Mouse (Mus musculus) monocyte, adult 5-6 weeks (primary cell): Measurements from ENCODE around the gene Dhrs4. TPM values are rescaled to one million over a fixed set of nuclear protein-coding genes. Genes with fewer than 3 reads are reported as not detected.

Experiments used
- ATAC-seq: fragments of 153-309, 156-312 bp; replicated peaks from 2 replicates; pipeline ENCODE4 v1.8.0; 2017; ENCODE audit warnings: mild to moderate bottlenecking; ENCODE audit not compliant: low TSS enrichment, insufficient number of reproducible peaks, severe bottlenecking, poor library complexity, low FRiP score
- total RNA-seq: library from RNA; stranded (forward); fragments of 200-1000, 200-491, 200-594 nt; gene quantifications from 3 replicates; pipeline ENCODE4 v1.2.3, GENCODE M21; 2017

The Dhrs4 gene
- total RNA-seq, 1 experiment from 2014 or later: 63.6 TPM

DNA sequence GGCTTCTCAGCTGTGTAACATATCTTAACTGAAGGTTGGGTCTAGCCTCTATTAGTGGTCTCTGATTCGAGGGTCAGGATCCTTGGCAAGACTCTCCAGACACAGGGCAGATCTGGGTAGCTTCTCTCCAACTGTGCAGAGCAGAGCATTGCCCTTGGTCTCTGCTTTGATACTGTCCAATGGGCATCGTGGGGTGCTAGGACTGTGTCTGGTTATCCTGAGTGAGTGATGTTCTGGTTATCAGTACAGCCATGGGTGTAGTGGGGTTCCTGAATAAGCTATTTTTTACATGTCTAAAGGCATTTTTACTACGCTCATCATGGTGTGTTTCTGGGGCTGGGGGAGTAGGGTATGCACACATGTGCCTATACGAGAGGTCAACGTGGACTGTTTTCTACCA, 729 bp upstream of the Dhrs4 start:
- ATAC-seq: no peak

DNA sequence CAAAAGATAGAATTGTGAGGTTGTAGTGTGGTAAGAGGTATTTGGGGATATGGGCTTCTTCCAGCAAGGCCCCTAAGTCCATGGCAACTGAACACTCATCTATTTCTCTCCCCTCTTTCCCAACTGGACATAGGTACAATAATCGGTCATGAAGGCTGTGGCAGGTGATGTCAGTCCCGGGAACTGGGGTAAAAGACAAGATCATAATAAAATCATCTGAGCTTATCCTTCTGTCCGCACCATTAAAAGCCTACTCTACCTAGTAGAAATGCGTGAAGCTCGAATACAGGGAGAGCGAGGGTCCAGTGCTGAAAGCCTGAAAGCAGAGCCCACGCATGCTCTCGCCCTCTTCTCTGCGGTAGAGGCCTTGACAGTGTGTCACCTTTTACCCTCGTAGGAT, 1.1 kb downstream of the Dhrs4 start:
- no peak for ATAC-seq

DNA sequence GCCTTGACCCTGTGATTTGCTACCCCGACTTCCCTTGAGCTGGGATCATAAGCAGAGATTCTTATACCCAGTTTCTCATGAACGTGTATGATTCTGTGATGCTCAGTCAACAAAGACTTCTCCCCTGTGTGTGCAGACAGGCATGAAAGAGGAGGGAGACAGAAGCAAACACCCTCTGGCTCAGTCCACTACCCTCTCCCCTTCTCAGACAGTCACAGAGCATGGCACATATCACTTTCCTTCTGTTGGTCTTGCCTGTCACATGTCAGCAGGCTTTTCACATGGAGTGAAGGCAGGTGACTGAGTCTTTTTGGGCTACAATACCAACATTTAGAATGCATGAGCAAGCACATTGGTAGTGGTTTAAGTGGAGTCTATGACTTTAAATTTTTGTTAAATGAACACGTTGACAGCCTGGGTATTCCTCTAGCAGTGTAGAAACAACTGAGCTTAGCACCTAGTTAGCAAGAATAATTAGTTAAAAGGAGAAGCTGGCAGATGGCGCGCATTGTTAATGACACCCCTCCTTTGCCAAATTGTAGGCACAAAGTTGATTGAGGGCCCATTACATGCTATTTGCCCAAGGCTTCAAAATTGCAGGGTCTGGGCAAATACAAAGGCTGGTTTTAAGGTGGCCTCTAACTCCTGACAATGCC, 6.0 kb downstream of the Dhrs4 start:
- ATAC-seq: no peak

DNA sequence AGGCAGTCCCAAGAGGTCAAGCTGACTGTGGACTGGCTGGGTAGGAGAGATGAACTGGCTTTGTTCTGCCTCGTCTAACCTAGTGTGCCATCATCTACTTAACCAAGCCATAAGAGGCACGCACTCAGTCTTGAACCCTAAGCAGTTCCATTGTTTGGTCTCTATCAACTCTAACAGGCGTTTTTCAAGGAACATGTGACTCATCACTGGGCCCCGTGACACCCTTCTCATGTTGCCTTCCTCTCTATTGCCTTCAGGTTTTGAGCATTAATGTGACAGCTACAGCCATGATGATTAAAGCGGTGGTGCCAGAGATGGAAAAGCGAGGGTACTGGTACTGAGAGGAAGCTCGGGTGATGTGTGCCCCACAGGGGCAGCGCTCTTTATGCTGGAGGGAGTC, 8.3 kb downstream of the Dhrs4 start:
- ATAC-seq: no peak

DNA sequence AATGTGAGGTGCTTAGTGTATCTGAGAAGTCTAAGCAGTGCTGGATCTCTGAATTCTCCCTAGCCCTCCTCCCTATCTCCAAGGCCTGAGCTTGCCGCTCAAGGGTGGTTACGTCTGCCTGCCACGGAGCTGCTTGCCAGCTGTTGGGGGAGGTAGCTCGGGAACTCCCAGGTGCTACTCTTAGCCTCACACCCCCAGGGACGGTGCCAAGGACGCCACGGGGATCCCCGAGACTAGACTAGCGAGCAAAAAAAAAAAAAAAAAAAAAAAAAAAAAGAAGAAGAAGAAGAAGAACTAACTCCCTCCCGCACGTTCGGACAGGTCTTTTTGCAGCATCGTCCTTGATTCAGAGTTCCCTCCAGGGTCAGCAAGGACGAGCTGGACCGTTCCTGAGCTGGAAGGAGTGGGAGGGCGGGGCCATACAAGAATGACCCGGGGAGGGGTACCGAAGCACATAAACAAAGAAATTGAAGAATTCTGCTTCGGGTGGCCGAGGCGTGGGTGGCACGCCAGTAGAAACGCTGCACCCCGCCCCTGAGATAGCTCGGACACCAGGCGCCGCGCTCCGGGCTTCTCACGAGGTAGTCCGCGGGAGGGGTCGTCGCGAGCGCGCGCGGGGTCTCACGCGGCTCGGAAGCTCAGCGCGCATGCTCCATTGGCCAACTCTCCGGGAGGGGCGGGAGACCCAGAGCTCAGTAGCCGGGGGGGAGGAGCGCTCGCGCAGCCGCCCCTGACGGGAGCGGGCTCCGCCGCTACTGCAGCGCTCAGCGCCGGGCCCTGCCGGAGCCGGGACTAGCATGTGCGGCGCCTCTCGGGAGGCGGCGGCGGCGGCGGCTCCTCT, 12.0 kb downstream of the Dhrs4 start, which contains the start of gene Carmil3:
Gene Carmil3, plus strand, starts transcription at position 291 of the 841 bp plus-strand sequence.
- ATAC-seq: no peak

DNA sequence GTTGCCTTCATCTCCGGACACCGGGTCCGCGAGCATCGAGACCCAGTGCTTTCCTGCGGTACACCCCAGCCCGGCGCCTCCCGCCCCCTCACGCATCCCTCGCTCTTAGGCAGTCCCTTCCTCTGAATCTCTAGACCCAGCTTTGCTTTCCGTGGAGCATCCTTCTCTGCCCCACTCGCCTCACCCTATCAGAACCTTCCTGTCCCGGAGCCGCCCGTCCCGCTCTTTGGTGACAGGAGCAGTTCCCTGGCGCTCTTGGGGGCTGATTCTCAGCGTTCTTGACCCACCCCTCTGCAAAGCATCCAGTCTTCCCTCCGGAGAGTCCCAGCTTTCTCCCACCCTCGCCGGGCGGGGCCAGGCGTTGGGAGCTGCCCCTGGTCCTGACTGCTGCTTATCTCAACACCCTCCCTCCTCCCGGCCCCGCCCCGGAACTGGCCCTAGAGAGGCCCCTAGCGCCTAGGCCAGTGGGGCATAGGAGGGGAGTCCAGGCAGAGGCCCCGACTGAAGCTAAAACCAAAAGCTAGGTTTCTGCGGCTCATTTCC, 12.8 kb downstream of the Dhrs4 start:
- no peak for ATAC-seq

DNA sequence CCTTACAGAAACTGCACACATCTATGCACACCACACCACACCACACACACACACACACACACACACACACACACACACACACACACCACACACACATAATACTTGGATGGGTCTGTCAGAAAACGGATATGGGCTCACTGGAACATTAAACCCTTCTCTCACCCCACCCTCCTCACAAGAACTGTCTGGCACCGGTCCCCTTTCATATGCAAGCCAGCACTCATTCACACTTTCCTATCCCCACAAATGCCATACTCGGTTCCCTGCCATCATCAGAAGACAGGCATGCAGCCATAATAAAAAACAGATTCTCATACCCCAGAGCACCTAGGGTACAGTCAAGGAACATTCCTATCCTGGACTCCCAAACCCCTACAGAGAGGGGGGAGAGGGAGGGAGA, 13.5 kb downstream of the Dhrs4 start:
- ATAC-seq: no peak

DNA sequence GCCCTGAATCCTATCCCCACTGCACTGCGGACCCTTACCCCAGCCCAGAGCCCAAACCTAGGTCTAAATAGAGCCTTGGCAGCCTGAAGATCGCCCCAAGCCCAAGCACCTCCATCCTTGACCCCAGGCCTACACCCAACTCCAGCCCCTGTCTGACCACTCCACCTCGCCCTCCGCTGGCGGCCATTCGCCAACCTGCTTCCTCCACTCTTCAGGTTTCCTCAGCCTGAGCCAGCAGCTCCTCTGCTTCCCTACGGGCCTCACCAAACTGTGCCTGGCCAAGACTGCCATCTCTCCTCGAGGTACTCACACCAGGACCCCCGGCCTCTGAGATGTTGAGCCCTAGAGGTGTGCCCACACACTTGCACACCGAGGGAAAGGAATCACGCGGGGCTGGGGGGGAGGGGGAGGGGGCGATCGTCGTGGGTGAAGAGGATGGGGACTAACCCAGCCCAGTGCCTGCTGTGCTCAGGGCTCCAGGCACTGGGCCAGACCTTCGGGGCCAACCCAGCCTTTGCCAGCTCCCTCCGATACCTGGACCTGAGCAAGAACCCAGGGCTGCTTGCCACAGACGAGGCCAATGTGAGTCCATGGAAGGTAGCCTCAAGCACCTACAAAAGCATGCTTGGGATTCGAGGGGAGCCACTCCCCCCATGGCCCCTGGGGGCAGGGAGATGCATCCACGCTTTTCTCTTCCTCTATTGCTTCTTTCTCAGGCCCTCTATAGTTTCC, 17.1 kb downstream of the Dhrs4 start:
- ATAC-seq: no peak

DNA sequence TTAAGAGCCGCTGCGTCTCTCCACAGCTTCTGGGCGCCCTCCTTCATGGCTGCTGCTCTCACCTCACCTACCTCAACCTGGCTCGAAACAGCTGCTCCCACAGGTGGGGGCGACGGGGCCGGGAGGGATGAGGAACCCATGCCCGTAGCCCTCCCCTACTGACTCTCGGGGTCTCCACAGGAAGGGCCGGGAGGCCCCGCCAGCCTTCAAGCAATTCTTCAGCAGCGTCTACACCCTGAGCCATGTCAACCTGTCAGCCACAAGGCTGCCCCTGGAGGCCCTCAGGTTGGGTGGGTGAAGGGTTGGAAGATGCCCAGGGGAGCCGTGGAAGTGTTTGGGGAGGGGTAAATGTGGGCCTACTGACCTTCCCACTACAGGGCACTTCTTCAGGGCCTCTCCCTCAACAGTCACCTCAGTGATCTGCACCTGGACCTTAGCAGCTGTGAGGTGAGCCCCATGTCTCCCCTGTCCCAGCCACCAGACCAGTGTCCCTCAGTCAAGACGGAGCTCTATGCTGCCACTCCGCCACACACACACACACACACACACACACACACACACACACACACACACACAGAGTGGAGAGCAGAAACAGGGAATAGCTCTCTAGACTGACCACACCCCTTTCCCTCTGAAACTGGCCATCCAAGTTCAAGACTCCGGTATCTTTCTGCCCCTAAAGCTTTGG, 18.3 kb downstream of the Dhrs4 start:
- ATAC-seq: no peak

DNA sequence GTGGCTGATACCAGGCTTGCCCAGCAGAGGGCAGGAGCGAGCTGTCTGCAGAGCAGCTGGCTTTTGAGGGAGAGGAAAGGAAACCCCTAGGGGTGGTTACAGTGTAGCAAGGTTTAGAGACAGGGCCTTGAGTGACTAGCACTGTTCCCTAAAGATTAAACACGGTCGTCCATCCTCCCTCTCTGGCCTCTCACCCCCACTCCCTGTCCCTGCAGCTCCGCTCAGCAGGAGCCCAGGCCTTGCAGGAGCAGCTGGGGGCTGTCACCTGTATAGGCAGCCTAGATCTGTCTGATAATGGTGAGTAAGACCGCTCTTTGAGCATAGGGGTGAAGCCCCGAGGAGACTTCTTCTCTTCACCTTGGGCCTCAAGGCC, 18.9 kb downstream of the Dhrs4 start:
- ATAC-seq: peak; percentile 73

DNA sequence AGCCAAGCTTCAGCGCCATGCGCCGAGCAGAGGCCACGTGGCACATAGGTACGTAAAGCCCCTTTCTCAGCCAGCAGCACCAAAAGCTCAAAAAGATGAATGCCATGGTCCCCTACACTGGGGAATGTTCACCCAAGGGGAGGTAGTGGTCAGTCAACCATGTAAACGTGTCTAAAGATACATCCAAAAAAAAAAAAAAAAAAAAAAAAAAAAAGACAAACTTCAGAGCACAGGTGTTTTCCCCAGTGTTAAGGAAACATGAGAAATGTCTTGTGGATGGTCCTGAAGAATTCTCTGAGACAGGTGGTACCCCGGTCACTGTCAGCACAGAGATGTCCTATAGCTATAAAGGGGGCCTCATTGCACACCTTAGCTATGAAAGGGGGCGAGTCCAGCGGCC, 27.1 kb downstream of the Dhrs4 start:
- no peak for ATAC-seq

DNA sequence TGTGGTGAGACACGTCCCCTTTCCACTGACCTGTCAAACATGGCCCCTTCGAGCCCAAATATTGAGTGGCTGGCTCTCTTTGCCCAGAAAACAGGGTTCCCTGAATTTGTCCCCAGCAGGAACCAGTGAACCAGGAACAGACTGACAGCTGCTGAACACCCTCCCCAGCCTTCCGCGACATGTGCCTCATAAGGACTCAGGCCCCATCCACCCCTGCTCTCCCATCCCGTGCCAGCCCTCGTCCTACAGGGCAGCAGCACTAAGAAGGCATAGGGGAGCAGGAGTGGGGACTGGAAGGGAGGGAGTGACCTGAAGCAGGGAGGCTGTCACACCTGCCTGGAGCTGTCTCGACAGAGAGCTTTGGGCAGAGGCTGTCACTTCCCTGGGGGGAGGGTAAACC, 29.2 kb downstream of the Dhrs4 start:
- ATAC-seq: no peak

DNA sequence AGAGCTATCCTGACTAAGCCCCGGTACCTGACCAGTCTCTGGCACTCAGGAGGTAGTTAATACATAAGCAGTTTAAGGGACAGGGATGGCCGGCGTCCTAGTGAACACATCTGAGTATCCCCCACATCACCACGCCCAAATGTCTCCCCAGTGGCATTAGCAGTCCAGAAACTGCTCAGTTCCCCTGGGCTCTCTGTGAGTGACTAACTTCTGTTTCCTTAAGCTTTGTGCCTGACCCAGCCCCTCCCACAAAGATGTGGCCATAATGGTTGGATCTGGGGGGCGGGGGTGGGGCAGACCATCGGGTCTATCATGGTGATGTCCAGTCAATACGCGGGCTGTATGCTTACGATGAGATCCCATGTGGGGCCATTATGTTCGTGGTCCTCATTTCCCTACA, 31.0 kb downstream of the Dhrs4 start:
- no peak for ATAC-seq

DNA sequence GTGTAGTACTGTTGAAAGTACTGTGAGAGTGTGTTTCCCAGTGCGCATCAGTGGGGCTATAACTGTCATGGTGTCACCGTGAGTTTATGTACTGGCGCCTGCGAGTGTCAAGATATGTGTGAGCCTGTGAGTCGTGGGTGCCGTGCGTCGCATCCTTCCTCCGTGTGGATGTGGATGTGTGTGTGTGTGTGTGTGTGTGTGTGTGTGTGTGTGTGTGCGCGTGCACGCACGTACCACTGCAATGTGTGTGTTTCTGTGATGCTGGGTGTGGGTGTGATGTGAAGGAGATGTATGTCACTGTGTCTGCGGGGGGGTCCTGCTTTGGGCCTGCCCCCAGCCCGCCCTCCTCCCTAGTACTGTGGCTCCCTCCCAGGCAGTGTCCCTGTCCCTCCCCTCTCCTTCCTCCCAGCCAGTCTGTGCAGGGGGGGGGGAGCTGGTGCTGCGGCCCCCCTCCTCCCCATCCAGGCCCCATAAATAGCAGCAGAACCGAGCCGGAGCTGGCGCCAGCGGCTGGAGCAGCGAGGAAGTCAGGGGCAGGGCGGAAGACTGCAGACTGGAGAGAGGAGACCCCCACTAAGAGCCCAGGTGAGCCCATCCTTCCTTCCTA, 31.7 kb downstream of the Dhrs4 start, which contains the start of gene Cpne6:
Gene Cpne6, plus strand, starts transcription at position 321 of the 607 bp plus-strand sequence.
- ATAC-seq: no peak

DNA sequence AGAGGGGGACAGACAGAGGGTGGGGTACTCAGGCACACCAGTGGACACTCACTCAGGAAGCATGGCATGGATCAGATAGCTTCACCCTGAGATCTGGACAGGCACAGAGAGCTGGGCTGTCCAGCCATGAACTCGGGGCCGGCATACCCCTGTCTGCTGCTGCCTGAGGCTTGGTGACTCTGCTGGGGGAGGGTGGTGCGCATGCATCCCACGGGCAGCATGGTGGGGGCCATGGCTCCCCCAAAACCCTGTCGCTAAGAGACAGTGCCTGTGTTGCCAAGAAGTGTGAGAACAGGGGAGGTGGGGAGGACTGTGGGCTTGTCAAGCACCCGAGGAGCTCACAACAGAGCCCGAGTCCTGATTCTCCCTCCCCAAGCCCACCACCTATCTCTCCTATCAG, 32.5 kb downstream of the Dhrs4 start:
- ATAC-seq: no peak

DNA sequence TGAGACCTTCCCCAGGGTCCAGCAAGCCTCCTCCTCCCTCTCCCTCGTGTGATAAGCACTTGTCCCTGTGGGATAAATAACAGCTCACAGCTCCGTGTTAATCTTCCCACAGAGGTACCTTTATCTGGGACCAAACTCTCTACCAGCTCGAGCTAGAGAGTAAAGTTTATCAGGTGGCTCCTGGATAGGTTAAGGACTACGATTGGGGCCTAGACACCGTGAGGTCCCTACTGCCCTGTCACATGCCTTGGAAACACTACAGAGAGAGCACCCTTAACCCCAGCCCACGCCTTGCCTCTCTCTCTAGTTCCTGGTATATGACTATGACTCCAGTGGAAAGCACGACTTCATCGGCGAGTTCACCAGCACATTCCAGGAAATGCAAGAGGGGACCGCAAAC, 35.4 kb downstream of the Dhrs4 start:
- ATAC-seq: no peak

DNA sequence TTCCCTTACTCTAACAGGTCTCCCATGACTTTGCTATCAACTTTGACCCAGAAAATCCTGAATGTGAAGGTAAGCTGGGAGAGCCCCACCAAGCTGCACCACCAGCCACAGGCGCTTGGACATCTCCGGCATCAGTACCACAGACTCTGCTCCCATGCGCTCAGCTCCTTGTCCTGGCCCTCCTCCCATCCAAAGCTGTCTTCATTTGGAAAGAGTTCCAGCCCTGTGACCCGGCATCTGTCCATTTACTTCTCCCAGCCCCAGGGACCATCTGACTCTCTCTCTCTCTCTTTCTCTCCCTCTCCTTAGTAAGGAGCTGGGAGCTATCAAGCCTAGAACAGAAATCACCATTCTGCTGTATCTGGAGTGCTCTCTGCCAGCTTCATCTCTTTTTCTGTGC, 37.3 kb downstream of the Dhrs4 start:
- ATAC-seq: no peak

DNA sequence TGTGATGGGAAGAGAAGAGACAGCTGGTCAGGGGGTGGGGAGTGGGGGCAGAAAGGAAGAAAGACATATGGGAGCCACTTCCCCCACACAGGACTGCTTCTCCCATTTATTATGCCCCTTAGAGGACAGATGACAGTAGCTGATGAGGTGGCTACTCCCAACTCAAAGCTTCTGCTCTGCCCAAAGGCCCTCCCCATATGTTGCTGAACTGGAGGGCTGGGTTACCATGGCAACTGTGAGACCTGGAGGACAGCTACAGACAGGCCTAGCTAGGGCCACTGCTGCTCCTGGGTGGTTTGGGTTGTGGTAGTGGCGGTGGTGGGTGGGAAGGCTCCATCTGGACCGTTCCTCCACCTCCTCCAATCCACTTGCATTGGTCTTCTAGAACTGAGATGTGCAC, 40.3 kb downstream of the Dhrs4 start:
- ATAC-seq: no peak
